Mouse (Mus musculus): Measurements from ENCODE around the gene Znhit1.

- TF ChIP-seq GATA1 (IDR thresholded peaks at IDR 0.05; ENCODE audit: borderline replicate concordance, low read length) (no peak), FLI1 (IDR thresholded peaks at IDR 0.05; ENCODE audit: low read length) (no peak)
These were observed 38.3 kb upstream of the Znhit1 start, which contains the start of gene Vgf for GRCm38 (mm10) chr5:137026092-137026491.

All from megakaryocyte, embryonic 14.5 days (primary cell).